Mouse (Mus musculus): ENCODE measurements around the gene Snx30.

Gene Snx30

DNA sequence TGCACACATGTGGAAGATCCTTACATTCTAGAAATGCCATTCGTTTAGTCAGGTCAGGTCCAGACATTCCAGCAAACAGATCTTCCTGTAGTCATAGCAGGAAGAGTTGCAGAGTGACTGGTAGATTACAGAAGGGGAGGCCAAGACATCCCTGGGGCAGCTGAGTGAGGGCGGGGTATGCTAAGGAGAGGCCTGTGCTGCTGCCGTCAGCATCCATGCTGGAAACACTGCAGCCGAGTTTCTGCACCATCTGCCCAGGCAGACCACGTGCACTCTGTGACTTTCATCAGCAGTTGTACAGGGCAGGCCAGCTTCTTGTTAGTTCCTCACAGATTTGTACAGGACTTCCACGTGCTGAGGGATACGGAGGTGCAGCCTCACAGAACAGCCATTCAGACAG is 17.8 kb downstream of the Snx30 start:
- no peak for DNase-seq (ENCODE audit: low read depth in 2 of 2, low spot score in 2 of 2)

DNA sequence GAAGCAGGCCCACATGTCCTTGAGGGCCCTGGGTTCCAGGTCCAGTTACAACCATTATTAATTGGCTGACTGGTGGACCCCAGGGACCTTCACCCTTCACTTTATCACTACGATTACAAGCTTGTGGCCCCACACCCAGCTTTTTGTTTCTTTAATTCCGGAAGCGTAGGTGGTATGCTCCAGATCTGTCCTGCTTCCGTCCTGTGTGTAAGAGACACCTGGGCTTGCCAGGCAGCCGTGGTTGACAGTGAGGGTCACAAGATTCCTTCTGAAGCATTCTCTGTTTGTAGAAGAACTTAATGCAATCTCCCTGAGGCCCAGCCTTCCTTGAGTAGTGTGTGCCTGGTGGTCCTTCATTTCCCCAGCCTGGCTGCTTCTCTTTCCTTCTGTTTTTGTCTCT is 19.2 kb downstream of the Snx30 start:
- DNase-seq (ENCODE audit: low read depth in 2 of 2, low spot score in 2 of 2) = peak in 1 of 2 experiments; percentile 5

DNA sequence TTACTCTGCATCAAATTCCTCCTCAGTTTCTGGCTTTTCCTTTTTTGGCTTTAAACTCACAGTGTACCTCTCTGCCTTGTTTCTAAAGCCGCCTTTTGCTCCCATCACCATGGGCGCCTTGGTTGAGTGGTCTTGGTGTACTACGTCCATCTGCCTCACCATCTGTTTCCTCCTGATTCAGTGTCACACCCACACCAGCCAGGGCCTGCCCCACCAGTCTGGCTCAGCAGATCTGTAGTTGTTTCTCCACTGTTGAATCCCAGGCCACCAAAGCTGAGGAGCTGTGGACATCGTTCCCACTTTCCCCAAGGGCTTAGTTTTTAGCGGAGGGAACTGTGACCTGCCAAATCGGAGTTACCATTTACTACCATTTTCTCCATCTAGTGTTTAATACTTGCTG is 20.0 kb downstream of the Snx30 start:
- DNase-seq (ENCODE audit: low read depth in 2 of 2, low spot score in 2 of 2) = no peak

DNA sequence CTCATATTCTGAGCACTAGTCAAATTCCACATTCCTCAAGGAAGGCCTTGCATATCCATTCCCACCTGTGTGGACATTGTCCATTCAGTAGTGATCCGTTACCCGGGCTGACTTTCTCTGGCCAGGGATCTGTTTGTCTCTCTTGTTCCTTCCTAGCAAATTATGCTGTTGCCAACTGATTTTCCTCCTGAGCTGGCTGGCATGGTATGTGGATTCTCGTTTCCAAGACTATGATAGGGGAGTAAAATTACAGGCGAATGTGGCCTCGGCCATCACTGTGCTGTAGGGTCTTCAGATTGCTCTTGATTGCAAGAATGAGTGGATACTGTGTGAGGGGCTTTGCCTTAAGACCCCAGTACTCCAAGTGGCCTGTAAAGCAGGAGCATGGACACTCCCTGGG is 20.7 kb downstream of the Snx30 start:
- no peak for DNase-seq (ENCODE audit: low read depth in 2 of 2, low spot score in 2 of 2)

DNA sequence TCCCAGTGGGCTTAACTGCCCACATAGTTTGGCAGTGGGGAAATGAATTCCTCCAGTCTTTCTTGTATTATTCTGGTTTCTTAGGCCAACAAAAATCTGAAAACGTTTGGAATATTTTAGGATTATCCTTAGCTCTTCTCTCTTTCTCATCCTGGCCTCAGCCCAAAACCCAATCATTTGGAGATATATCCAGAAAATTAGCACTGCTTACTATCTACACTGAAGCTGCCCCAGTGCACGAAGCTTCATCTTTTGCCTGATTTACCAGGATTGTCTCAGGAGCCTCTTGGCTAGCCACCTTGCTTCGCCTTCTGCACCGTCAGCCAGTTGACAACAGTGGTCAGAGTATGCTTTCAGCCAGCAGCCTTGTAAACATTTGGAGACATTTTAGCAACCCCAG is 23.4 kb downstream of the Snx30 start:
- DNase-seq (ENCODE audit: low read depth in 2 of 2, low spot score in 2 of 2) = no peak

DNA sequence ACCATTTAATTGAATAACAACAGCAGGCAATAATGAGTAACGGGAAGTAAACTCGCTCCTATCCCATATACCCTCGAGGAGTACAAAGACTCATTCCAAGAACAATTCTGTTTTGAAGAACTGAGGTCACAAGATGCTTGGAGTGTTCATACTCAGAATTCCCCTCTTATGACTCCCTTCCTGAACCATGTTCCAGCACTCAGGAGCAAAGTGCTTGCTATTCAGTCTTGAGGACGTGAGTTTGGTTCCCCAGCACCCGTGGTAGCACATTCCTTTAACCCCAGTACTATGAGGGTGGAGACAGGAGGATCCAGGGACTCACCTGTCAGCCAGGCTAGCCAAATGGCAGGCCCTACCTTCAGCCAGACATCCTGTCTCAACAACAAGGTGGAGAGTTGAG is 25.4 kb downstream of the Snx30 start:
- no peak for DNase-seq (ENCODE audit: low read depth in 2 of 2, low spot score in 2 of 2)

DNA sequence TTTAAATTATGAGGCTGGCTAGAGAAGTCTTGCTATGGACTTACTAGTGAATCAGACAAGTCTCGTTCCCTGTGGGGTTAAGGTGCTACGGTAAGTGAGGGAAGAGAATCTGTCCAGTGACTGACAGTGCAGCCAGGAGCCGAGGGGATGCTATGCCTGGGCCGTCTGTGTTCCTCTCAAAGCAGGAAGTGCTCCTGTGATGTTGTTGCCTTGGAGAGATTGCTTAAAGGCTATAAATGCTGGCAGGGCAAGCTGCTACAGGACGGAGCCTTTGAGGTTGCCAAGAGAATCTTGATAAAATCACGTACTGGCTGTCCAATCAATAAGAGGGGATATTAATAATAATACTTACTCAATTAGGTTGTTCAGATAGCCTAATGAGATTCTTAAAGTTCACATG is 27.2 kb downstream of the Snx30 start:
- DNase-seq (ENCODE audit: low read depth in 2 of 2, low spot score in 2 of 2) = no peak

DNA sequence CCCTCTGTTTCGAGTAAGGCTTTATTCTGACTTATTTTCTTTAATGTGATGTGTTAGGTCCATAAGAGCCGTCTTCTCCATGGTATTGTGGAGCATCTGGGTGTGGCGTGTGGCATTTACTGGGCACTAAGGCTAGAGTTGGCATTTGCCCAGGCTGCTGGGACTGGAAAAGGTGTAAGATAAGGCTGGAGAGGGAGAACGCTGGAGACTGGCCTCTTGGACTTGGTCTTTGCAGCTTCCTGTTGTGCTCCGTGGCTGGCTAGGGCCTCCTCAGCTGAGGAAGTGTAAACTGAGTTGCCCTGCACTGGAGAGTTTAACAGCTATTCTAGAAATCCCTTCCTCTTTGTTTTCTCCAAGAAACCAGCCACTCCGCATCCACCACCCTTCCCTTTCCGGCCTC is 32.0 kb downstream of the Snx30 start:
- no peak for DNase-seq (ENCODE audit: low read depth in 2 of 2, low spot score in 2 of 2)

DNA sequence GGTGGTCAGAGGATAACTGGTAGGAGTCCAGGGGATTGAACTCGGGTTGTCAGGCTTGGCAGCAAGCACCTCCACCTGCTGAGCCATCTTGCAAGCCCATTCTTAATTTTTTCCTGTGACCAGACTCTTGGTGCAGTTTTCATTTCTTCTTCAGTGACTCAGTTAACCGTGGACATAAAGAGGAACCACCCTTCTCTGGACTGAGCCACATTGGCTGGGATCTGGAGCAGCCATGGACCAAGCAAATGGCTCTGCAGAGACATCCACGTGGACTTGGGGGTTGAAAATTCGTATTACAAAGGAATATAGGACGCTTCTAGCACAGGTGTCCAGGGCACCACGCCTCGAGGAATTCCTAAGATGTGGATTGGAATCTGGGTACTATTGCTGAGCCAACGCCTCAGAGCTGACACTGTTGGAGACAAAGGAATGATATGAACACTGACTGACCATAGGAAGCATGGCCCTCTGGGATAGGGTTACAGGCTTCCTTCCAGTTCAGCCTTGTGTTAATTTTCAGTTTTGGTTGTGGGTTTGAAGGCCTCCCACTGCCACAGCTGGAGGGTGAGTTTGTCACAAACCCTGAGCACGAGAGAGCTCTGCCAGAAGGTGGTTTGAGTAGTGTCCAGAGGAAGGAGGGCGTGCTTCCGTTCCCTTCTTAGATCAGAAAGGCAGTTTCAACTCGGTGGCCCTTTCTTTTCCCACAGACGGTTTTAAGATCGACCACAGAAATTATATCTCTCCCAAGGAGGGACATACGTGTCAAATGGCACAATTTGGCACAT is 39.0 kb downstream of the Snx30 start:
- DNase-seq (ENCODE audit: low read depth in 2 of 2, low spot score in 2 of 2) = no peak

DNA sequence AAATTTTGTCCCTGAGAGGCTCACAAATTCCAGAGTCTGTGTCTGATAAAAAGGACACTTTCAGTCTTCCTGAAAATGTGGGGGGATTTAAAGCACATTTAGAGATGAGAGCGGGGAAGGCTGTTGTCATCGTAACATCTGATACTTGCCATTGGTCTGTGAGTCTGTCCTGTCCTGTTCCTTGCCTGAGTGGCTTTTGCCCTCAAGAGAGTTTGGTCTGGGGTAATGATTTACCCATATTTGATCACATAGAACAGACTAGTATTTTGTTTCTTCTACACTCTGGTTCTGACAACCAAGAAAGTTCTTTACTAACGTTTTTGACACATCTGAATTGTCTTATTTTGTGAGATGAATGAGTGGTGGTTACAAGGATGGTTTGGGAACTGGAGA is 39.6 kb downstream of the Snx30 start:
- DNase-seq (ENCODE audit: low read depth in 2 of 2, low spot score in 2 of 2) = no peak

DNA sequence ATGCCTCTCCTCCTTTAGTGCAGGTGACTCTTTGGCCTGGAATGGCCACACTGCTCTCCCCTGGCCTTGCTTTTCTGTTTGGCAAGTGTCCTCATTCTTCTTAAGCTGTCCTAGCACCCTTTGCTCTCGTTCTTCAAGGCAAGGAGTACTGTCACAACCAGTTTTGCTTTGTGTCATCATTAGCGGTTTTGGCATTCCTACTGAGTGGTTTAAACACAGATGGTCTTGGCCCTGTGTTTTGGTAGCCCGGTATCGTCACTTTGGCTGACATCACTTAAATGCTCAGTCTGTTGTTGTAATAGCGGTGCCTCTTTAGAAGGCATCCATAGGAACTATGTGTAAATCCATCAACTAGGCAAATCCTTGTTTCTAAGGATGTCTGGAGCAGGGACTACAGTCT is 41.8 kb downstream of the Snx30 start:
- no peak for DNase-seq (ENCODE audit: low read depth in 2 of 2, low spot score in 2 of 2)

DNA sequence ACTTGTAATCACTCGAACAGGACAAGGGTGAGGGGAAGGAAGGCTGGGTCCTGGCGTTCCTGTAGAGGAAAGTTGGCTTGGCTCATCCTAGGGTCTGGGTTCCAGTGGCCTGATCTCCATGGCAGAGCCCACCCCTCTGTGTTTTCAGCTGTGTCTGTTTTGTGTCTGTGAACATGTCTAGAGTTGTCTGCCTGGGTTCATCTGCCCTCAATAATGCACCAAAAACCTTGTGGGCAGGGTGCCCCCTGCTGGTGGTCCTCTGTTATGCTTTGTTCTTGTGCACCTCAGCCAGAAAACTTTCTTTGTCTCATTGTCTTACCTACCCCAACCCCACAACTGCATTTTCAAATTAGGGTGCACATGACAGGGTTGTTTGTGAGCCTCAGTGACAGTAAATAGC is 44.5 kb downstream of the Snx30 start:
- DNase-seq (ENCODE audit: low read depth in 2 of 2, low spot score in 2 of 2) = peak; percentile 74 to 86

DNA sequence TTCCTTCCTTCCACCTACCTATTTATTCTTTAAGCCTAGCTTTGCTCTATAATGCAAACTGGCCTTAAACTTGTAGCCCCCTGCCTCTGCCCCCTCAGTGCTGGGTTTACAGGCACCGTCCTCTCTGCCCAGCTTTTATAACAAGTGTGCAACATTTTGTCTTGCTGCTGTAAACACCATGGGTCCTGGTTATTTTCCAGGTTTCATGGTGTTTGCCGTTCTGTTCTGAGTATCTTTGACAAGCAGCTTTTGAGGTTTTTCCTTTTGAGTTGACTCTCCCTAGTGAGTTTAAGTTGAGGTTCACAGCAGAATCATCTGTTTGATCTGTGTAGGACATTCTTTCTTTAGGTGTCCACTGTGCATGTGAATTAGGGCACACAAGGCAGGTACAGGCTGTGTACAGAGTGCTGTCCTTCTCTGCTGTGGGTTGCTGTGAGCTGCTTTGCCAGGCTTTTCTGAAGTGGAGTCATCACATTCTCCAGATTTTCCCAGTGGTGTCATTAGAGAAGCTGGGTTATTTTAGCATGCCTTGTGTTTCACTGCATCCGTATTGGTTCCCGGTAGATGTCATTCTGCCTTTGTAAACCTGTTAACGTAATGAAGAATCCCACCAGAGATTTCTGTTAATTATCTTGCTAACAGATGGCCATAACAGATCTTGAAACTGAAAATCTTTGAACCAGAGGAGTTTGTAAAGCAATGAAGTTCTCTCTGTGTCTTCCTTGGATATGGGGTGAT is 45.4 kb downstream of the Snx30 start:
- DNase-seq (ENCODE audit: low read depth in 2 of 2, low spot score in 2 of 2) = no peak

DNA sequence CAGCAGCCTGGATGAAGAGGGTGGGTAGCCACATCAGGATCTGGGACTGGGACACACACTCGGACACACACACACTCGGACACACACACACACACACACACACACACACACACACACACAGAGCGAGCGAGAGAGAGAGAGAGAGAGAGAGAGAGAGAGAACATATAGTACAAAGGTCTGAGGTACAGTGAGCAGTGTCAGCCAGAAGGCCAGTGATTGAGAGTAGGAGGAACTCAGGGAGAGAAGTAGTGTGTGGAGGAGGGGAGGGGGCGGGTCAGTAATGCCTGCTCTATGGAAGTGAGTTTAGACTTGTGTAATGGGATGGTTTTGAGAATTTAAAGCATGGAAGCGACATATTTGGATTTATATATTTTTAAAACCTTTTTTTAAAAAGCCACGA is 47.5 kb downstream of the Snx30 start:
- DNase-seq (ENCODE audit: low read depth in 2 of 2, low spot score in 2 of 2) = no peak

DNA sequence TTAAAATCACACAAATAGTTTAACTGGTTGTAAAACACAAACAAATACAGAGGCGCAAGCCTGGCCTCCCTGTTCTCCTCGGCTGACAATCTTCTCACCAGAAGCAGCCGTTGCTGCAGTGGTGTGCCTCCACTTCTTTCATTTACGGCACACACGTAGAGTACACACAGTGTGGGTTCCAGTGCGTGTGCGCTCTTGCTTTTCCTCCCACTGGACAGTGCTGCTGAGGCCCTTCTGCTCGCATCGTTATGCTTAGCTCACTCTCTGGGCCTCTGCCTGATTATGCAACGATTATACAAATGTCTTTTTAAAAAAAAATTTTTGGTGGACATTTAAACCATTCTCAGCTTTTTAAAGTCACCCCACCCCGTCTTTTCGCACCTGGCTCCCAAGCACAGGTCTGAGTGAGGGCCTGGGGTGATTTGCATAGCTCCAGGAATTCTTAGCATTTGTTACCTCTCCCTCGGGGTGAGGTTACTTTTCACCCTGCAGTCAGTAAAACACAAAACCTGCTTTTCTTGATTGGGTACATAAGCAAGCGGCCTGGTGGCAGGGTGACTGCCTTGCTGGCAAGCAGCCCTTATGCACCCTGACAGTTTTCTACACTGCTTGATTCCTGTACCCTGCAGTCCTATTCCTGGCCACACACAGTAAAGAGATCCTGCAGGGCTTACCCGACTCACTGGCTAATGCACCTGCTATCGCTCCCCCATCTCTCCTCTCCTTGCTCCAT is 54.2 kb downstream of the Snx30 start:
- no peak for DNase-seq (ENCODE audit: low read depth in 2 of 2, low spot score in 2 of 2)

DNA sequence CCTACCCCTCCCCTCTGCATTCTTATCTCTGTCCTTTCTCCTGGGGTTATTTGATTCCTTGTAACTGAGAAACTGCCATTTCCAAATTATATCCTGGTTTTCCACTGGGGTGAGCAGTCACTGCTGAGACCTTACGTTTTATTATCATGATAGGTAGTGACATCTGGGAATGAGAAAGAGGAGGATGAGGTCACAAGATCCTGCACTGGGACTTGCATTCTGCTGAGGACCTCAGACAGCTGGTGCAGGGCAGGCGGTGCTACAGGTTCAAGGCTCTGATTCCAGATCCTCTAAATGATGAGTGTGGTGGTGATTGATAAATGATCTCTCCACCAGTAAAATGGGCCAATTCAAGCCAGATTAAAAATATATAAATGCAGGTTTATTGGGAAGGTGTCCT is 54.8 kb downstream of the Snx30 start:
- DNase-seq (ENCODE audit: low read depth in 2 of 2, low spot score in 2 of 2) = no peak

DNA sequence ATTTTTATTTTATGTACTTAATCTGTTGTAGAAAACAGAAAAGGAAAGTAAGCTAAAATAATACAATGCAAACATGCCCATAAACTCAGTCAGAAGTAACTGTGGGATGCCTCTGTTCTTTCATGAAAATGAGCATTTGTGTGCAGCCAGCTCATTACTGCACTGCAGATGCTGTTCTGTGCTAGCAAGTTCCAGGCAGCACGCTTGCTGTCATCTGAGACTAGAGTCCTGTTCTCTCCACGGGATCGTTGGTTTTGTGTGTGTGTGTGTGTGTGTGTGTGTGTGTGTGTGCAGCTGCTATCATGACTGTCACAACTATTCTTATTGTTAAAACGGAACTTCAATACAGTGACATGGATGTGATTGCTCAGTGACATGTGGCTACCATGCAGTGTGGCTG is 56.2 kb downstream of the Snx30 start:
- DNase-seq (ENCODE audit: low read depth in 2 of 2, low spot score in 2 of 2) = no peak

DNA sequence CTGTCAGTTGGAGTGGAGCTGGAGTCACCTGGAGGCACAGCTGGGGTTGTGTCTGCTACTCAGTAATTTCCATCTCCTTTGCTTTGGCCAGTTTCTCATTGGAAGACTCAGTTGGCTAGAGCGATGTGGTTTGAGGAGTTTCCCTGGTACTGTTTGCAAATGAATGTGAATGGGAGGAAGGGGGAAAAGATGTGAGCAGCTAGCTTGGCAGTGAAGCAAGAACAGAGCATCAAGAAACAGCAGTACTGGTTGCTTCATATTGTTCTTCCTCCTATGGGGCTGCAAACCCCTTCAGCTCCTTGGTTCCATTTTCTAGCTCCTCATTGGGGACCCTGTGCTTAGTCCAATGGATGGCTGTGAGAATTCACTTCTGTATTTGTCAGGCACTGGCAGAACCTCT is 56.7 kb downstream of the Snx30 start:
- DNase-seq (ENCODE audit: low read depth in 2 of 2, low spot score in 2 of 2) = no peak

DNA sequence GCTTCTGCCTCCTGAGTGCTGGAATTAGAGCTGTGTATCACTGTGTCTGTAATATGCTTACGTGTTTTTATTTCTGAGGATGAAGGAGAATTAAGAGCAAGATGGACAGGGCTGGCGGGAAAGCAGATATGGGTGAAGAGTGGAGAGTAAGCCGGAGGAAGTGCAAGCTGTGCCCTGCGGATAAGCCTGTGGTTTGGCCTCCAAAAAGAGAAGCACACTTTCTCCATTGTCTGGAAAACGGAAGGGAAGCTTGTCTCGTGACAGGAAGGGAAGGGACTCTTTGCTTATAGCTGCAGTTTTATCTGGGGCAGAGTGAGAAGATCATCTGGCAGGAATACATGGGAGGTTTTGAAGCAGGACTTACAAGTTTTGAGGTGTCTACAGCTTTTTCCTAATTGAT is 58.2 kb downstream of the Snx30 start:
- DNase-seq (ENCODE audit: low read depth in 2 of 2, low spot score in 2 of 2) = no peak

DNA sequence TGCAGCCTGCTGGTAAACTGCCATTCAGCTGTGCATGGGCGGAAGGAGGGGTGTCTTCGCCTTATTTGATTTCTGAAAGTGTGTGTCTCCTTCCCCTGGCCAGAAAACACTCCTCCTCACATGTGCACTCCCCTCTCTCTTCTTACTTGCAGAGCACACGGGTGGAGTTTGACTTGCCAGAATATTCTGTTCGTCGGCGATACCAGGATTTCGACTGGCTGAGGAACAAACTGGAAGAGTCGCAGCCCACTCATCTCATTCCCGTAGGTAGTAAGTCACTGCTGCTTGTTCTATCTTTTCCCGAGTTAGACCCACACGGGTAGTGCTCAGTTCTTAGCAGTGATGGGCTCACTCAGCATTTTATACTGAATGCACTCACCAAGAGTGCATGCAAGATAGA is 62.4 kb downstream of the Snx30 start:
- DNase-seq (ENCODE audit: low read depth in 2 of 2, low spot score in 2 of 2) = no peak

DNA sequence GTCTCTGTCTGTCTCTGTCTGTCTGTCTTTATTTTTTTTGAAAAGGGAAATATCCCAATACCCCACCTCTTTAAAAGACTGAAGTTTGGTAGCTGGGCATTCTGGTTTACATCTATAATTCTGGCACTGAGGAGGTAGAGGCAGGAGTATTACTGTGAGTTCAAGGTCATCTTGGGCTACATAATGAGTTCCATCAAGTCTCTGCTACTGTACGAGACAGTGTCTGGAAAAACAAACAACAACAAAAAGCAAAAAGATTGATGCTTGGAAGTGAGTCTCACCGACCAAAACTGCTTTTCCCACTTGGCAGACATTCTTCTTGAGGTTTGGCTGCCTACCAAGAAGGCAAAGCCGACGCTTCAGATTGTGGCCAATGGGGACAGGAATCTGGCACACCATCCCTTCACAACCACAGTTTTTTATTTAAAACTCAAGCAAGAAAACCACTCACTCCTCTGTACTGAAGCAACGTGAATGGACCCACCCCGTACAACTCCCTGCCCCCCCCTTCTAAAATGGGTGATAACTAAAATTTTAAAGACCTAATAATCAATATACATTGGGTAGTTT is 63.9 kb downstream of the Snx30 start:
- DNase-seq (ENCODE audit: low read depth in 2 of 2, low spot score in 2 of 2) = no peak

DNA sequence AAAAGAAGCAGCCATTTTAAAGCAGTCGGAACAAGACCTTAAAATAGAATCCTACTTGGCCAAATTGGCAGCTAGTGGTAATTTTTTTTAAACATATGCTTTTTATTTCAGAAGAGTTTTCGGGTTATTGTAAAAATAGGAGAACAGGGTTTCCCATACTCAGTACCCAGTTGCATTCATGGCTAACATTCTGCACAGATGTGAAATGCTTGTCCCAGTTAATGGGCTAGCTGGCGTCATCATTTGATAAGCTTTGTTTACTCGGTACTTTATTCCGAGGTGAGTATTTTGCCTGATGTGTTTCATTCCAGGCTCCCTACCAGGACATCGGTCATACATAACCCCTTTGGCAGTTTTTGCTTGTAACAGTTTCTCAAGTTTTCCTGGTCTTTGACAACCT is 64.8 kb downstream of the Snx30 start:
- DNase-seq (ENCODE audit: low read depth in 2 of 2, low spot score in 2 of 2) = no peak
